Mouse (Mus musculus) ES-E14 (cell line): ENCODE results near the gene Plch2. TPM values are rescaled to one million over a fixed set of nuclear protein-coding genes. Genes with fewer than 3 reads are reported as not detected.

Experiments
- DNase-seq: peaks from one replicate; pipeline ENCODE4 v3.0.0-alpha.2; 2013; ENCODE audit warnings: low read depth, low spot score
- H3K27ac ChIP-seq: 2 replicates; pipeline ENCODE4 v1.5.1; 2012; ENCODE audit warnings: low read depth, mild to moderate bottlenecking, low read length, moderate library complexity, mixed read lengths; ENCODE audit not compliant: poor library complexity, insufficient read depth, severe bottlenecking
- H3K36me3 ChIP-seq: 2 replicates; pipeline ENCODE4 v1.6.1; 2012; ENCODE audit warnings: mild to moderate bottlenecking, low read length, moderate library complexity, mixed read lengths; ENCODE audit not compliant: control insufficient read depth, poor library complexity, insufficient read depth, severe bottlenecking
- H3K4me1 ChIP-seq, 2 experiments: fragments of 150-350 bp in 1 of 2; sonication (generic) in 1 of 2; 2 replicates each; pipeline ENCODE4 v1.6.1; 2012; ENCODE audit warnings: low read length in 2 of 2, mild to moderate bottlenecking in 1 of 2, mixed read lengths in 1 of 2; ENCODE audit not compliant: control insufficient read depth in 2 of 2, insufficient read depth in 2 of 2, poor library complexity in 1 of 2
- H3K4me3 ChIP-seq, 2 experiments: fragments of 150-350 bp in 1 of 2; sonication (generic) in 1 of 2; 2 replicates each; pipeline ENCODE4 v1.5.1; 2012; ENCODE audit warnings: low read length in 2 of 2, low read depth in 1 of 2, mild to moderate bottlenecking in 1 of 2, mixed read lengths in 1 of 2; ENCODE audit not compliant: insufficient read depth in 1 of 2, poor library complexity in 1 of 2, severe bottlenecking in 1 of 2
- H3K9ac ChIP-seq: 2 replicates; pipeline ENCODE4 v1.6.1; 2012; ENCODE audit warnings: low read depth, mild to moderate bottlenecking, low read length, mixed read lengths; ENCODE audit not compliant: poor library complexity, insufficient read depth, severe bottlenecking
- H3K9me3 ChIP-seq: fragments of 150-350 bp; sonication (generic); 2 replicates; pipeline ENCODE4 v1.6.1; 2012; ENCODE audit warnings: low read depth, mild to moderate bottlenecking, low read length; ENCODE audit not compliant: control insufficient read depth, insufficient read depth
- CHD2 ChIP-seq: IDR thresholded peaks from 2 replicates; pipeline ENCODE4 v1.6.1; 2014; ENCODE audit warnings: mild to moderate bottlenecking, low read depth, low read length, inconsistent platforms
- HCFC1 ChIP-seq: IDR thresholded peaks from 2 replicates; pipeline ENCODE4 v1.6.1; 2012; ENCODE audit warnings: low read length, inconsistent platforms, borderline replicate concordance; ENCODE audit not compliant: insufficient read depth
- MAFK ChIP-seq: IDR thresholded peaks from 2 replicates; pipeline ENCODE4 v1.6.1; 2014; ENCODE audit warnings: mild to moderate bottlenecking, low read depth, low read length, inconsistent platforms; ENCODE audit not compliant: insufficient read depth
- ZC3H11A ChIP-seq: IDR thresholded peaks from 2 replicates; pipeline ENCODE4 v1.6.1; 2012; ENCODE audit warnings: low read depth, mild to moderate bottlenecking, inconsistent platforms, low read length, borderline replicate concordance
- ZNF384 ChIP-seq: IDR thresholded peaks from 2 replicates; pipeline ENCODE4 v1.6.1; 2012; ENCODE audit warnings: low read depth, low read length, inconsistent platforms
- in situ Hi-C, 2 experiments: fragments of 600-800 bp; cut with MboI; formaldehyde crosslinking; loops; one replicate each; pipeline ENCODE4 v1.15.1; 2025; ENCODE audit warnings: low sequenced_read_pairs in 2 of 2, inconsistent platforms in 1 of 2; ENCODE audit not compliant: unreplicated experiment in 2 of 2
- total RNA-seq: library from RNA; depleted of rRNA; stranded (reverse); fragments of 300-350 nt; gene quantifications from 2 replicates; pipeline ENCODE4 v1.2.3, GENCODE M21; 2012

Plch2 gene
- total RNA-seq, 1 experiment: 0.94 TPM

- Histone ChIP-seq H3K36me3 (no peaks in the 10 kb centered on the region), H3K27ac (no peak overlapping the region), H3K9me3 (no peaks in the 10 kb centered on the region), H3K4me1 (peaks cover 0 to 3% of the 10 kb centered on the region in 2 experiments; a peak in 1 of 4 replicates), H3K9ac (no peak overlapping the region), H3K4me3 (no peak overlapping the region)
- DNase-seq: no peak
- TF ChIP-seq CHD2 (no peak), ZNF384 (no peak)
- in situ Hi-C loops: no loop called here
These were observed 38.5 kb downstream of the Plch2 start for GRCm38 (mm10) chr4:155018066-155018465.

- Histone ChIP-seq H3K9me3 (no peaks in the 10 kb centered on the region), H3K9ac (no peak overlapping the region), H3K36me3 (no peaks in the 10 kb centered on the region), H3K27ac (no peak overlapping the region), H3K4me1 (peaks cover 0 to 3% of the 10 kb centered on the region in 2 experiments; a peak in 1 of 4 replicates), H3K4me3 (no peak overlapping the region)
- DNase-seq: no peak
- no peak for TF ChIP-seq ZNF384
- no peak for TF ChIP-seq ZC3H11A
- no peak for TF ChIP-seq CHD2
- TF ChIP-seq MAFK: no peak
- no peak for TF ChIP-seq HCFC1
- in situ Hi-C loops: no loop called here
These were observed 39.2 kb downstream of the Plch2 start for GRCm38 (mm10) chr4:155017253-155017878.

GRCm38 (mm10) chr4:155016807-155017206 is 39.8 kb downstream of the Plch2 start:
- TF ChIP-seq ZC3H11A (no peak), ZNF384 (no peak)
- Histone ChIP-seq H3K36me3 (no peaks in the 10 kb centered on the region), H3K9ac (no peak overlapping the region), H3K27ac (no peak overlapping the region), H3K4me3 (no peak overlapping the region), H3K4me1 (peaks cover 0 to 3% of the 10 kb centered on the region in 2 experiments; a peak in 1 of 4 replicates), H3K9me3 (no peaks in the 10 kb centered on the region)
- in situ Hi-C loops: no loop called here
- DNase-seq: no peak

- TF ChIP-seq MAFK (no peak), ZC3H11A (no peak), ZNF384 (no peak), CHD2 (no peak), HCFC1 (no peak)
- Histone ChIP-seq H3K27ac (no peak overlapping the region), H3K4me1 (peaks cover 0 to 3% of the 10 kb centered on the region in 2 experiments; a peak in 1 of 4 replicates), H3K4me3 (no peak overlapping the region), H3K9me3 (no peaks in the 10 kb centered on the region), H3K9ac (no peak overlapping the region), H3K36me3 (no peaks in the 10 kb centered on the region)
- in situ Hi-C loops: no loop called here
- no peak for DNase-seq
These were observed 41.0 kb downstream of the Plch2 start for GRCm38 (mm10) chr4:155015550-155015949.

GRCm38 (mm10) chr4:155014791-155015190 is 41.8 kb downstream of the Plch2 start:
- H3K36me3 ChIP-seq: no peaks in the 10 kb centered on the region
- in situ Hi-C loops: no loop called here
- TF ChIP-seq CHD2: no peak
- no peak for TF ChIP-seq ZC3H11A
- no peak for TF ChIP-seq HCFC1
- no peak overlapping the region for H3K9ac ChIP-seq
- peaks cover 0 to 3% of the 10 kb centered on the region in 2 experiments; a peak in 1 of 4 replicates for H3K4me1 ChIP-seq
- no peak overlapping the region for H3K27ac ChIP-seq
- no peak for DNase-seq
- no peak overlapping the region for H3K4me3 ChIP-seq
- no peaks in the 10 kb centered on the region for H3K9me3 ChIP-seq
